Mouse (Mus musculus) liver, embryonic 18 days (tissue): ENCODE measurements around the gene Med17. TPM values are rescaled to one million over a fixed set of nuclear protein-coding genes. Genes with fewer than 3 reads are reported as not detected.

ENCODE experiments used
- polyA plus RNA-seq: library from polyadenylated mRNA; depleted of rRNA; stranded (reverse); fragments of >200 nt; gene quantifications from 2 replicates; pipeline ENCODE4 v1.2.3, GENCODE M21; 2012; rRNA removed

Gene Med17
- polyA plus RNA-seq: 14.0 and 17.9 TPM in 2 replicates

GRCm38 (mm10) chr9:15279649-15280490 is at the start of gene Med17:
Gene Med17, minus strand, starts transcription at chr9:15279931.

GRCm38 (mm10) chr9:15306398-15307119 is 26.8 kb upstream of the Med17 start, which contains the start of gene 4931406C07Rik:
Gene 4931406C07Rik, minus strand, starts transcription at chr9:15306448.

GRCm38 (mm10) chr9:15305503-15306397 is 26.0 kb upstream of the Med17 start, which contains the start of gene Taf1d:
Gene Taf1d, plus strand, starts transcription at chr9:15306214.

GRCm38 (mm10) chr9:15239042-15239925 is 40.4 kb downstream of the Med17 start, which contains the start of gene Vstm5:
Gene Vstm5, plus strand, starts transcription at chr9:15239045.

Other genes with a start within 250 kb of the Med17 start
- 2.1 and 3.0 TPM in 2 replicates for gene Panx1, start 234.5 kb downstream of the Med17 start, polyA plus RNA-seq
- not detected in 2 replicates for gene Hephl1, start 167.8 kb downstream of the Med17 start, polyA plus RNA-seq
- 0.35 and 0.36 TPM in 2 replicates for gene Vstm5, start 40.9 kb downstream of the Med17 start, polyA plus RNA-seq
- 34.7 and 39.8 TPM in 2 replicates for gene Taf1d, start 26.3 kb upstream of the Med17 start, polyA plus RNA-seq
- 13.3 and 16.1 TPM in 2 replicates for gene 4931406C07Rik, start 26.5 kb upstream of the Med17 start, polyA plus RNA-seq
- gene Cep295, start 77.9 kb upstream of the Med17 start, polyA plus RNA-seq: 7.1 and 9.2 TPM in 2 replicates
- 4.4 and 4.6 TPM in 2 replicates for gene Smco4, start 213.5 kb upstream of the Med17 start, polyA plus RNA-seq